9 mouse cellular contexts compared by ENCODE assay signal in genomic region chr9:21918692-21919384, GRCm38 (mm10). TPM values are rescaled to one million over a fixed set of nuclear protein-coding genes. Genes with fewer than 3 reads are reported as not detected.
DNase-seq lines count a peak whose midpoint lies in the region; ATAC-seq and TF ChIP-seq lines count a peak whose summit lies in the region.
"Had no signal": no experiment of that assay in that cellular context is flagged by ENCODE, and none has a peak within 500 bp of the region (broad histone marks: within the 10 kb centered on the region; RNA-seq: fewer than 3 reads in every experiment).

No protein-coding gene starts in this region.

- TF ChIP-seq CTCF in thymus, adult 2 months (IDR thresholded peaks at IDR 0.05; ENCODE audit: borderline replicate concordance, control insufficient read depth, extremely low read depth, insufficient read depth, low read length, poor library complexity) = no peak

- peak overlapping the region; percentile 97 for H3K4me2 ChIP-seq in heart, embryonic 15.5 days
- peak overlapping the region; percentile 95 for H3K4me2 ChIP-seq in hindbrain, embryonic 12.5 days (replicated peaks)
- peak overlapping the region; percentile 93; the same call in 1 of the 2 replicates for H3K4me2 ChIP-seq in midbrain, embryonic 12.5 days (replicated peaks)

- no peak for ATAC-seq in heart, embryonic 15.5 days (replicated peaks; ENCODE audit: insufficient number of reproducible peaks, insufficient read depth, low FRiP score, low read depth)
- ATAC-seq in hindbrain, embryonic 12.5 days (ENCODE audit: low FRiP score) = no peak
- no peak for ATAC-seq in midbrain, embryonic 12.5 days (ENCODE audit: low FRiP score, low read depth)

- no peak for TF ChIP-seq POLR2A in thymus, adult 2 months (IDR thresholded peaks at IDR 0.05; ENCODE audit: control insufficient read depth, extremely low read depth, insufficient read depth, low read length, poor library complexity)

- no peak overlapping the region for H3K27ac ChIP-seq in heart, embryonic 15.5 days
- H3K27ac ChIP-seq in hindbrain, embryonic 12.5 days = no peak overlapping the region
- no peak overlapping the region for H3K27ac ChIP-seq in midbrain, embryonic 12.5 days (replicated peaks)
- H3K27ac ChIP-seq in thymus, adult 2 months (ENCODE audit: control insufficient read depth, insufficient read depth, low read length) = no peak overlapping the region

- no peak overlapping the region for H3K9ac ChIP-seq in heart, embryonic 15.5 days
- no peak overlapping the region for H3K9ac ChIP-seq in hindbrain, embryonic 12.5 days
- H3K9ac ChIP-seq in midbrain, embryonic 12.5 days (replicated peaks) = no peak overlapping the region

- H3K4me3 ChIP-seq in heart, embryonic 15.5 days = peak overlapping the region; percentile 66
- no peak overlapping the region for H3K4me3 ChIP-seq in hindbrain, embryonic 12.5 days
- H3K4me3 ChIP-seq in midbrain, embryonic 12.5 days = no peak overlapping the region; the same call in 1 of the 2 replicates
- no peak overlapping the region for H3K4me3 ChIP-seq in thymus, adult 2 months (ENCODE audit: control insufficient read depth, insufficient read depth, low read length)

- peaks cover 19% of the 10 kb centered on the region for H3K4me1 ChIP-seq in heart, embryonic 15.5 days (replicated peaks)
- H3K4me1 ChIP-seq in hindbrain, embryonic 12.5 days = 0 out of 2 replicates have a peak, but pooled peaks cover 6% of the 10 kb centered on the region
- H3K4me1 ChIP-seq in midbrain, embryonic 12.5 days = 0 out of 2 replicates have a peak, but pooled peaks cover 6% of the 10 kb centered on the region
- H3K4me1 ChIP-seq in thymus, adult 2 months (replicated peaks; ENCODE audit: control insufficient read depth, insufficient read depth, low read length) = peaks cover 11% of the 10 kb centered on the region

- H3K9me3 ChIP-seq in heart, embryonic 15.5 days (replicated peaks) = no peaks in the 10 kb centered on the region
- H3K9me3 ChIP-seq in hindbrain, embryonic 12.5 days (replicated peaks) = no peaks in the 10 kb centered on the region
- H3K9me3 ChIP-seq in midbrain, embryonic 12.5 days = no peaks in the 10 kb centered on the region
- H3K9me3 ChIP-seq: G1E had no signal

- H3K27me3 ChIP-seq in heart, embryonic 15.5 days = no peaks in the 10 kb centered on the region
- peaks cover 28% of the 10 kb centered on the region; the same call in 1 of the 2 replicates for H3K27me3 ChIP-seq in hindbrain, embryonic 12.5 days
- peaks cover 28% of the 10 kb centered on the region for H3K27me3 ChIP-seq in midbrain, embryonic 12.5 days
- no peaks in the 10 kb centered on the region for H3K27me3 ChIP-seq in thymus, adult 2 months (ENCODE audit: control insufficient read depth, insufficient read depth, low read length)

- no peak for DNase-seq in heart, postnatal 4 days
- DNase-seq in brain, adult 2 months (ENCODE audit: low read depth, low spot score) = peak; percentile 58
- no peak for DNase-seq in urinary bladder, postnatal 36 days (ENCODE audit: low spot score in 2 of 2)
- DNase-seq in B cell, adult 2 months = no peak
- DNase-seq in thymus, adult 2 months = no peak

- WGBS in heart, embryonic 15.5 days = 16% methylated on average over 5 of the region's 5 CpGs
- WGBS in hindbrain, embryonic 12.5 days = 25% methylated on average over 5 of the region's 5 CpGs
- WGBS in midbrain, embryonic 12.5 days = 21% methylated on average over 5 of the region's 5 CpGs
- 60% methylated on average over 5 of the region's 5 CpGs for WGBS in thymus, adult 2 months

- no peaks in the 10 kb centered on the region; the same call in 1 of the 2 replicates for H3K36me3 ChIP-seq in heart, embryonic 15.5 days
- H3K36me3 ChIP-seq in hindbrain, embryonic 12.5 days = no peaks in the 10 kb centered on the region
- no peaks in the 10 kb centered on the region for H3K36me3 ChIP-seq in midbrain, embryonic 12.5 days
- no peaks in the 10 kb centered on the region for H3K36me3 ChIP-seq in thymus, adult 2 months (ENCODE audit: control insufficient read depth, insufficient read depth, low read length)

RNA-seq across cellular contexts. Expression of gene Rab3d, which starts 0.8 kb away (rescaled TPM):
- 9.7 and 15.6 TPM in 2 replicates for polyA plus RNA-seq in heart, embryonic 15.5 days (2015; fragmentation: Nextera tagmentation; extraction: Ambion mirVana)
- 10 to 100 TPM in 1 of 2 experiments, 1 to 10 TPM in 1; 8.9 to 10.3 TPM for total RNA-seq in heart, postnatal 4 days (2021)
- polyA plus RNA-seq in hindbrain, embryonic 12.5 days (2016; fragmentation: Nextera tagmentation; extraction: Ambion mirVana) = 15.5 and 16.3 TPM in 2 replicates
- 13.2 and 13.4 TPM in 2 replicates for polyA plus RNA-seq in midbrain, embryonic 12.5 days (2016; fragmentation: Nextera tagmentation; extraction: Ambion mirVana)
- 34.9 and 40.3 TPM in 2 replicates for polyA plus RNA-seq in thymus, adult 2 months (2012; rRNA removed)

RNA-seq across cellular contexts. Expression of gene Ccdc159, which starts 8.4 kb away (rescaled TPM):
- polyA plus RNA-seq in heart, embryonic 15.5 days (2015; fragmentation: Nextera tagmentation; extraction: Ambion mirVana) = 2.7 and 3.5 TPM in 2 replicates
- total RNA-seq in heart, postnatal 4 days (2021) = 1 to 10 TPM in 1 of 2 experiments, under 1 TPM in 1; 0.83 to 1.2 TPM
- polyA plus RNA-seq in hindbrain, embryonic 12.5 days (2016; fragmentation: Nextera tagmentation; extraction: Ambion mirVana) = 8.8 and 9.2 TPM in 2 replicates
- polyA plus RNA-seq in midbrain, embryonic 12.5 days (2016; fragmentation: Nextera tagmentation; extraction: Ambion mirVana) = 6.1 and 6.9 TPM in 2 replicates
- polyA plus RNA-seq in thymus, adult 2 months (2012; rRNA removed) = 1.3 and 1.9 TPM in 2 replicates

RNA-seq across cellular contexts. Expression of gene Tmem205, which starts 8.5 kb away (rescaled TPM):
- 36.9 and 44.9 TPM in 2 replicates for polyA plus RNA-seq in heart, embryonic 15.5 days (2015; fragmentation: Nextera tagmentation; extraction: Ambion mirVana)
- total RNA-seq in heart, postnatal 4 days (2021) = 10 to 100 TPM; 20.1 to 21.3 TPM
- 37.0 and 37.5 TPM in 2 replicates for polyA plus RNA-seq in hindbrain, embryonic 12.5 days (2016; fragmentation: Nextera tagmentation; extraction: Ambion mirVana)
- polyA plus RNA-seq in midbrain, embryonic 12.5 days (2016; fragmentation: Nextera tagmentation; extraction: Ambion mirVana) = 32.7 and 36.9 TPM in 2 replicates
- 40.0 and 47.7 TPM in 2 replicates for polyA plus RNA-seq in thymus, adult 2 months (2012; rRNA removed)

RNA-seq across cellular contexts. Expression of gene Plppr2, which starts 18.0 kb away (rescaled TPM):
- polyA plus RNA-seq in heart, embryonic 15.5 days (2015; fragmentation: Nextera tagmentation; extraction: Ambion mirVana) = 3.2 and 5.7 TPM in 2 replicates
- total RNA-seq in heart, postnatal 4 days (2021) = 1 to 10 TPM; 3.0 to 3.1 TPM
- 48.3 and 54.9 TPM in 2 replicates for polyA plus RNA-seq in hindbrain, embryonic 12.5 days (2016; fragmentation: Nextera tagmentation; extraction: Ambion mirVana)
- polyA plus RNA-seq in midbrain, embryonic 12.5 days (2016; fragmentation: Nextera tagmentation; extraction: Ambion mirVana) = 45.6 and 47.0 TPM in 2 replicates
- polyA plus RNA-seq in thymus, adult 2 months (2012; rRNA removed) = 3.8 and 5.5 TPM in 2 replicates

RNA-seq across cellular contexts. Expression of gene Swsap1, which starts 36.7 kb away (rescaled TPM):
- polyA plus RNA-seq in heart, embryonic 15.5 days (2015; fragmentation: Nextera tagmentation; extraction: Ambion mirVana) = 4.4 and 5.2 TPM in 2 replicates
- total RNA-seq in heart, postnatal 4 days (2021) = 1 to 10 TPM; 8.8 to 9.0 TPM
- 7.2 and 9.5 TPM in 2 replicates for polyA plus RNA-seq in hindbrain, embryonic 12.5 days (2016; fragmentation: Nextera tagmentation; extraction: Ambion mirVana)
- polyA plus RNA-seq in midbrain, embryonic 12.5 days (2016; fragmentation: Nextera tagmentation; extraction: Ambion mirVana) = 7.8 and 8.1 TPM in 2 replicates
- 6.7 and 7.6 TPM in 2 replicates for polyA plus RNA-seq in thymus, adult 2 months (2012; rRNA removed)
